Mouse (Mus musculus) liver, embryonic 15.5 days (tissue): ENCODE measurements around the gene Ace. TPM values are rescaled to one million over a fixed set of nuclear protein-coding genes. Genes with fewer than 3 reads are reported as not detected.
"Not testable (repeated sequence)": the region's sequence is repeated elsewhere in the genome, so short reads cannot be mapped to it uniquely, and the experiment has no call there.

Experiments used
- ATAC-seq: fragments of 200-750 bp; cut with Nextera tagmentation; 2 replicates; pipeline ENCODE4 v1.8.0; 2017; ENCODE audit warnings: moderate number of reproducible peaks, mild to moderate bottlenecking, moderate library complexity; ENCODE audit not compliant: insufficient read depth
- H3K27ac ChIP-seq: fragments of 300-500 bp; sonication (generic); replicated peaks from 2 replicates; pipeline ENCODE4 v1.5.1; 2015; ENCODE audit warnings: mild to moderate bottlenecking, inconsistent platforms
- H3K27me3 ChIP-seq: fragments of 300-500 bp; sonication (generic); 2 replicates; pipeline ENCODE4 v1.6.1; 2015; ENCODE audit warnings: mild to moderate bottlenecking, inconsistent platforms
- H3K36me3 ChIP-seq: fragments of 300-500 bp; sonication (generic); replicated peaks from 2 replicates; pipeline ENCODE4 v1.6.1; 2015; ENCODE audit warnings: moderate library complexity, mild to moderate bottlenecking, inconsistent platforms
- H3K4me1 ChIP-seq: fragments of 300-500 bp; sonication (generic); replicated peaks from 2 replicates; pipeline ENCODE4 v1.6.1; 2015; ENCODE audit warnings: inconsistent platforms
- H3K4me2 ChIP-seq: fragments of 300-500 bp; sonication (generic); 2 replicates; pipeline ENCODE4 v1.6.1; 2015; ENCODE audit warnings: moderate library complexity, mild to moderate bottlenecking, inconsistent platforms
- H3K4me3 ChIP-seq: fragments of 300-500 bp; sonication (generic); replicated peaks from 2 replicates; pipeline ENCODE4 v1.5.1; 2015; ENCODE audit warnings: mild to moderate bottlenecking, inconsistent platforms
- H3K9ac ChIP-seq: fragments of 300-500 bp; sonication (generic); 2 replicates; pipeline ENCODE4 v1.6.1; 2015; ENCODE audit warnings: moderate library complexity, mild to moderate bottlenecking, inconsistent platforms
- H3K9me3 ChIP-seq: fragments of 300-500 bp; sonication (generic); replicated peaks from 2 replicates; pipeline ENCODE4 v1.6.1; 2016; ENCODE audit warnings: inconsistent platforms
- WGBS: fragments of 180-500 bp; shearing (Covaris S2); methylation state at CpG from one replicate; pipeline ENCODE4 v1.1.7; 2015; ENCODE audit warnings: mixed read lengths; ENCODE audit not compliant: insufficient replicate concordance; 5-methylcytosine and 5-hydroxymethylcytosine counted together
- polyA plus RNA-seq: library from polyadenylated mRNA; unstranded; fragments of >200 nt; fragmentation: Nextera tagmentation; extraction: Ambion mirVana; gene quantifications from 2 replicates; pipeline ENCODE4 v1.2.1, GENCODE M21; 2015

Gene Ace
- polyA plus RNA-seq, 1 experiment from 2014 or later: 0.05 TPM

DNA sequence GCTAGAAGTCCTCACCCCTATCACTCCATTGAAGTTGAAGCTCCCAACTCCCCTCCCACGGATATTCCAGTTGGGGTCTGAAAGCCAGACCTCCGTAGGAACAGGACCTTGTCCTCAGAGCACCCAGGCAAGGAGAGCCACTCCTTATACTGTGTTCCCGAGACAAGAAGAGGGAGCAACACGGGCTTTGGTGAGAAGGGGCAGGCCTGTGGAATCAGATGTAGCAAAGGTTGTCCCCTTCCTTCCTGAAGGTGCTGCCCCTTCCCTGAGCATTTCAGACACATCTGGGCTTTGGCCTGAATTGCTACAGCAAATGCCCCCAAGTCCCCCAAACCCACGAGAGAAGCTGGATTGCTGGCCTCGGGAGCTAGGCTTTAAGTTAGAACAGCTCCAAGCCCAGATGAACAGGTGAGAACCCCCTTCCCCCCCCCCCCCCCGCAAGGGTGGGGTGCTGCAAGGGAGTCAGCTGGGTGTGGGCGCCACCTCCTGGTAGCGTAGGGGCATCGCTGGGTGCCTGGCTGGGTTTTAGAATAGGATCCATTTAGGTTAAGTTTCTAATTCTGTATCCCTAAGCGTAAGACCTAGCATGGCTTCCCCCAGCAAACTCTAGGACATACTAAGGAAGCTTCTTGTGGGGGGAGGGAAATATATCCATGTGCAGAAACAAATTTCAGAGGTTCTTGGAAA, 58.9 kb downstream of the Ace start:
- Histone ChIP-seq H3K27ac (no peak overlapping the region), H3K4me1 (peaks cover 21% of the 10 kb centered on the region), H3K4me3 (no peak overlapping the region), H3K27me3 (peaks cover 55% of the 10 kb centered on the region), H3K9me3 (no peaks in the 10 kb centered on the region), H3K4me2 (no peak overlapping the region), H3K36me3 (peaks cover 10% of the 10 kb centered on the region; the same call in 1 of the 2 replicates), H3K9ac (no peak overlapping the region)
- 28% methylated on average over 11 of the region's 11 CpGs for WGBS
- ATAC-seq: no peak

GRCm38 (mm10) chr11:106027607-106028006, 59.9 kb downstream of the Ace start:
- no peak; the same call in 1 of the 2 replicates for ATAC-seq
- Histone ChIP-seq H3K9ac (no peak overlapping the region), H3K4me2 (no peak overlapping the region), H3K27ac (no peak overlapping the region), H3K27me3 (peaks cover 45% of the 10 kb centered on the region), H3K9me3 (no peaks in the 10 kb centered on the region), H3K36me3 (peaks cover 10% of the 10 kb centered on the region; the same call in 1 of the 2 replicates), H3K4me3 (no peak overlapping the region), H3K4me1 (peaks cover 21% of the 10 kb centered on the region)
- WGBS: 87% methylated on average over 5 of the region's 5 CpGs

GRCm38 (mm10) chr11:106032074-106032473, 64.3 kb downstream of the Ace start:
- ATAC-seq, H3K9me3 ChIP-seq, H3K27me3 ChIP-seq, H3K27ac ChIP-seq: not testable (repeated sequence)
- H3K4me3 ChIP-seq: peak overlapping the region; percentile 56
- H3K4me1 ChIP-seq: peaks cover 28% of the 10 kb centered on the region
- peaks cover 10% of the 10 kb centered on the region; the same call in 1 of the 2 replicates for H3K36me3 ChIP-seq
- H3K4me2 ChIP-seq: peak overlapping the region; percentile 51
- WGBS: 37% methylated on average over 12 of the region's 25 CpGs
- 0 out of 2 replicates have a peak overlapping the region, but pooled peaks have one; percentile 28 for H3K9ac ChIP-seq

DNA sequence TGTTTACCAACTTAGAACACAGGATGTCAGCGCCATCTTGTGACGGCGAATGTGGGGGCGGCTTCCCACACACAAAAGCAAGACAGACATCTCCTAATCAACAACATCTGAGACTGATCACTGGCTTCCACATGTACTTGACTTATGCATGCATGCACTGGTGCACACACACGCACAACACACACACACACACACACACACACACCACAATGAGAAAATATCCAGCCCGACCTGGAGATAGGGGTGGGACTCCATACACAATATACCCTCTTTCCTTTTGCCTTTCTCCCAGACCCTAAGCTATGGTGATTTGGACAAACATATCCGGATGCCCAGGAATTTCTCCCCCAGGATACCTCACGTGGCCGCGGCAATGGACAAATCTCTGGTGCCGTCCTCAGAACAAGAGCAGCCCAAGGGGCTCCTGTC, 65.8 kb downstream of the Ace start:
- no peaks in the 10 kb centered on the region for H3K9me3 ChIP-seq
- H3K4me3 ChIP-seq: peak overlapping the region; percentile 45
- H3K27me3 ChIP-seq: no peaks in the 10 kb centered on the region
- peak overlapping the region; percentile 84 for H3K27ac ChIP-seq
- ATAC-seq: no peak
- H3K9ac ChIP-seq: peak overlapping the region; percentile 46; the same call in 1 of the 2 replicates
- no peaks in the 10 kb centered on the region for H3K36me3 ChIP-seq
- 55% methylated on average over 11 of the region's 11 CpGs for WGBS
- H3K4me1 ChIP-seq: peaks cover 36% of the 10 kb centered on the region
- peak overlapping the region; percentile 62 for H3K4me2 ChIP-seq

GRCm38 (mm10) chr11:106034986-106035385, 67.2 kb downstream of the Ace start:
- H3K4me2 ChIP-seq: no peak overlapping the region
- H3K4me3 ChIP-seq: no peak overlapping the region
- no peaks in the 10 kb centered on the region for H3K27me3 ChIP-seq
- H3K9ac ChIP-seq: no peak overlapping the region
- WGBS: 48% methylated on average over 9 of the region's 9 CpGs
- peaks cover 4% of the 10 kb centered on the region; the same call in 1 of the 2 replicates for H3K36me3 ChIP-seq
- no peak for ATAC-seq
- H3K27ac ChIP-seq: peak overlapping the region; percentile 84
- peaks cover 48% of the 10 kb centered on the region for H3K4me1 ChIP-seq
- H3K9me3 ChIP-seq: no peaks in the 10 kb centered on the region

DNA sequence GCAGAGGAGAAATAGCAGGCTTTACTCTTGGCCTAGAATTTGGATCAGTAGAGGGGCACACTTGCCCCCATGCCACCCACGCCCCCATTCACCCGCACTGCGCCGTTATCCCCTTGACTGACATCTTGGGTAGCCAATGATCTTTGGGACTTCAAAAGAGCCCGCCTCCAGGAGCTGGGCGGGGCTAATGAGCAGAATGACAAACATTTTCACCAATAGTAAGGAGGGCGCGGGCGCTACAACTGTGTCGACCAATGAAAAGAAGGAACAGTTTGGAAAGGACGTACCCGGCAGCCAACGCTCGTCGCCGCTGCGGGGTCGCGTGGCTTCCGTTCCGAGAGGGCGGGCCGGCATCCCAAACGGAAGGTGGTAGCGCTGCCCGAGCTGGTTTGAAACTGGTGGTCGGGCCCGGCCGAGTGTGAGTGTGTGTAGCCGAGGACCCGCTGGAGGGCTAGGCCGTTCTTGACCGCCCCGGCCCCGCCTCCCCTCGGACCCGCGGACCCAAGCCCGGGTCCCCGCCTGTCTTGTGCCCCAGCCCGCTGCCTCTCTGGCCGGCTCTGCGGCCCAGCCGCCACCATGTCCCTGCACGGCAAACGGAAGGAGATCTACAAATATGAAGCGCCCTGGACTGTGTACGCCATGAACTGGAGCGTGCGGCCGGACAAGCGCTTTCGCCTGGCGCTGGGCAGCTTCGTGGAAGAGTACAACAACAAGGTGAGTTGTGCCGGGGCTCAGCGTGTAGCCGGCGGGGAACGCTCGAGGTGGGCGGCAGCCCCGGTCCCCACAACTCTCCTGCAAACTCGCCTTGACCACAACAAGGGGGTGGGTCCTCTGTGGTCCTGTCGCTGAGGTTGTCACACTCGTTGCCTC, 69.0 kb downstream of the Ace start, which contains the start of gene Dcaf7:
Dcaf7 (plus strand) TSS at position 325 of the 870 bp plus-strand sequence.
- H3K4me2 ChIP-seq: peak within 1 kb of the TSS; percentile 81
- H3K9ac ChIP-seq: peak within 1 kb of the TSS; percentile 98
- peaks cover 52% of the 10 kb centered on the region for H3K4me1 ChIP-seq
- ATAC-seq: peak; percentile 98
- no peaks in the 10 kb centered on the region for H3K9me3 ChIP-seq
- H3K27me3 ChIP-seq: no peaks in the 10 kb centered on the region
- H3K36me3 ChIP-seq: peaks cover 4% of the 10 kb centered on the region; the same call in 1 of the 2 replicates
- peak within 1 kb of the TSS; percentile 100 for H3K4me3 ChIP-seq
- WGBS: under 1% methylated on average over 66 of the region's 66 CpGs
- peak within 1 kb of the TSS; percentile 89 for H3K27ac ChIP-seq

GRCm38 (mm10) chr11:106037418-106037751, 69.6 kb downstream of the Ace start:
- peak overlapping the region; percentile 81 for H3K4me2 ChIP-seq
- H3K36me3 ChIP-seq: peaks cover 4% of the 10 kb centered on the region; the same call in 1 of the 2 replicates
- H3K9me3 ChIP-seq: no peaks in the 10 kb centered on the region
- WGBS: 0% methylated on average over 13 of the region's 13 CpGs
- peak overlapping the region; percentile 98 for H3K9ac ChIP-seq
- ATAC-seq: no peak
- peak overlapping the region; percentile 100 for H3K4me3 ChIP-seq
- H3K27me3 ChIP-seq: no peaks in the 10 kb centered on the region
- H3K4me1 ChIP-seq: peaks cover 52% of the 10 kb centered on the region
- H3K27ac ChIP-seq: peak overlapping the region; percentile 89

Other genes starting within 250 kb of the Ace start
- 1.5 and 1.6 TPM in 2 replicates for gene Cyb561, start 14.6 kb upstream of the Ace start, polyA plus RNA-seq
- gene Ace3, start 26.7 kb downstream of the Ace start, polyA plus RNA-seq: not detected in 2 replicates
- 0.05 and 0.07 TPM in 2 replicates for gene Kcnh6, start 40.2 kb downstream of the Ace start, polyA plus RNA-seq
- gene Dcaf7, start 68.9 kb downstream of the Ace start, polyA plus RNA-seq: 26.6 and 29.6 TPM in 2 replicates
- 6.1 and 6.4 TPM in 2 replicates for gene Taco1, start 98.1 kb downstream of the Ace start, polyA plus RNA-seq
- gene Map3k3, start 116.7 kb downstream of the Ace start, polyA plus RNA-seq: 5.2 and 6.0 TPM in 2 replicates
- not detected in 2 replicates for gene Gm10840, start 192.9 kb downstream of the Ace start, polyA plus RNA-seq
- gene Limd2, start 192.9 kb downstream of the Ace start, polyA plus RNA-seq: 82.2 and 82.7 TPM in 2 replicates
- 7.8 and 7.9 TPM in 2 replicates for gene Strada, start 234.2 kb downstream of the Ace start, polyA plus RNA-seq
- gene Ccdc47, start 248.4 kb downstream of the Ace start, polyA plus RNA-seq: 36.4 and 37.3 TPM in 2 replicates
- 21.3 and 22.4 TPM in 2 replicates for gene Ddx42, start 249.0 kb downstream of the Ace start, polyA plus RNA-seq